Mouse (Mus musculus): ENCODE data around the gene Pla2g1b. TPM values are rescaled to one million over a fixed set of nuclear protein-coding genes. Genes with fewer than 3 reads are reported as not detected.
A peak's percentile ranks its signal among the peaks of the same experiment; 100 is the strongest.
"Not testable (repeated sequence)": the region's sequence is repeated elsewhere in the genome, so short reads cannot be mapped to it uniquely, and the experiment has no call there.

Gene Pla2g1b
- total RNA-seq, 2 experiments from 2014 or later = not detected

- DNase-seq = no peak
- intact Hi-C loops (cut with DNase I) = no loop called here
Observed at GRCm38 (mm10) chr5:115516908-115517307, 50.8 kb downstream of the Pla2g1b start.

GRCm38 (mm10) chr5:115517501-115517900 lies 51.4 kb downstream of the Pla2g1b start:
- intact Hi-C loops (cut with DNase I) = no loop called here
- DNase-seq = no peak

GRCm38 (mm10) chr5:115518214-115518613 lies 52.2 kb downstream of the Pla2g1b start:
- intact Hi-C loops (cut with DNase I); DNase-seq: not testable (repeated sequence)

- intact Hi-C loops (cut with DNase I) = no loop called here
- no peak for DNase-seq
Observed at GRCm38 (mm10) chr5:115520325-115520869, 54.3 kb downstream of the Pla2g1b start.

- no peak for DNase-seq
- intact Hi-C loops (cut with DNase I) = no loop called here
Observed at GRCm38 (mm10) chr5:115521553-115522461, 55.7 kb downstream of the Pla2g1b start.

GRCm38 (mm10) chr5:115522531-115522930 lies 56.5 kb downstream of the Pla2g1b start:
- intact Hi-C loops (cut with DNase I) = no loop called here
- DNase-seq = no peak

GRCm38 (mm10) chr5:115522981-115523499 lies 57.0 kb downstream of the Pla2g1b start:
- intact Hi-C loops (cut with DNase I) = no loop called here
- no peak for DNase-seq

- DNase-seq = peak in 1 of 2 experiments; percentile 17
- intact Hi-C loops (cut with DNase I) = no loop called here
Observed at GRCm38 (mm10) chr5:115523971-115524370, 57.9 kb downstream of the Pla2g1b start.

Other genes starting within 250 kb of the Pla2g1b start
- 10 to 100 TPM; 27.9 to 28.2 TPM for gene Pop5, start 230.4 kb upstream of the Pla2g1b start, total RNA-seq (2021)
- 100 to 1,000 TPM; 243 to 279 TPM for gene Rnf10, start 193.4 kb upstream of the Pla2g1b start, total RNA-seq (2021)
- gene Coq5, start 186.6 kb upstream of the Pla2g1b start, total RNA-seq (2021) = 10 to 100 TPM; 86.7 to 87.0 TPM
- 10 to 100 TPM; 51.5 to 76.5 TPM for gene Dynll1, start 165.3 kb upstream of the Pla2g1b start, total RNA-seq (2021)
- 10 to 100 TPM; 10.7 to 11.0 TPM for gene Srsf9, start 139.1 kb upstream of the Pla2g1b start, total RNA-seq (2021)
- 10 to 100 TPM; 22.0 to 22.2 TPM for gene Gatc, start 125.1 kb upstream of the Pla2g1b start, total RNA-seq (2021)
- 10 to 100 TPM; 16.5 to 19.4 TPM for gene Triap1, start 125.0 kb upstream of the Pla2g1b start, total RNA-seq (2021)
- gene Cox6a1, start 117.3 kb upstream of the Pla2g1b start, total RNA-seq (2021) = 10 to 100 TPM; 49.7 to 56.1 TPM
- gene Msi1, start 36.7 kb upstream of the Pla2g1b start, total RNA-seq (2021) = under 1 TPM; 0.36 to 0.49 TPM
- 10 to 100 TPM; 11.2 to 12.2 TPM for gene Sirt4, start 18.5 kb downstream of the Pla2g1b start, total RNA-seq (2021)
- gene Pxn, start 40.4 kb downstream of the Pla2g1b start, total RNA-seq (2021) = 10 to 100 TPM; 78.1 to 80.7 TPM
- 100 to 1,000 TPM; 533 to 598 TPM for gene Rplp0, start 93.2 kb downstream of the Pla2g1b start, total RNA-seq (2021)
- gene Gcn1l1, start 99.0 kb downstream of the Pla2g1b start, total RNA-seq (2021) = 10 to 100 TPM; 25.5 to 28.8 TPM
- gene Rab35, start 165.6 kb downstream of the Pla2g1b start, total RNA-seq (2021) = 10 to 100 TPM; 31.8 to 32.8 TPM

Data from gastrocnemius, postnatal 36 days (tissue).